Mouse (Mus musculus) ovary, postnatal 10 days (tissue): ENCODE data around the gene AC129217.1.
A peak's percentile ranks its signal among the peaks of the same experiment; 100 is the strongest.

Source experiments
- DNase-seq: peaks from one replicate; pipeline ENCODE4 v3.0.0; 2022; ENCODE audit warnings: low spot score

AC129217.1 gene

GRCm38 (mm10) chr19:8829660-8830059 lies at the start of gene AC129217.1:
TSS of gene AC129217.1 (plus strand) at chr19:8829773.
- DNase-seq = no peak

DNA sequence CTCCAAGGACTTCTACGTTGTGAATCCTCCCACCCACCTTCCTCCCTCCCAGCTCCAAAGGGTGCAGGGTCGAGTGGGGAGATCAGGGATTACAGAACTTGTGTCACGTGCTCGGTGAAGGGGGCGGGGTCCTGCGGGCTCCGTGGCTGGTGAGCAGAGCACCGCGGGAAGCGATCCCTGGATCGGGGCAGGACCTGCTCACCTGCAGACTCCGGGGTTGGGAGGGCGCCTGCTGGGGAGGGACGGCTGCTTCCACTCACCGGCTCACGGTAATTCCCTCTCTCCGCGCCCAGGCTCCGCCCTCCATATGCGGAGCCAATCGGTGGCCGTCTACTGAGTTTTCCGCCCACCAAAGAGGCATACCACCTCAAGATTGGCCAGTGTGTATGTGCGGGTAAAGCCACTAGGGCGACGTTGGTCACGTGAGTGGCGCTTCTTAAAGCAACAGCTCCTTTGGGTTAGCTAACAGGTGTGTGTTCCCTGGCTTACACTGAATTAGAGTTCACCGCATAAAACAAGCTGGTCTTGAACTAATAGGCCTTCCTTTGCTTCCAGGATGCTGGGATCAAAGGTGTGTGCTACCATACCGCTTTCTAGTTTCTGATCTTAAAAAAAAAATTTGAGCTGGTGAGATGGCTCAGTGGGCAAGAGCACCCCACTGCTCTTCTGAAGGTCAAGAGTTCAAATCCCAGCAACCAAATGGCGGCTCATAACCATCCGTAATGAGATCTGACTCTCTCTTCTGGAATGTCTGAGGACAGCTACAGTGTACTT lies 43.4 kb upstream of the AC129217.1 start, which contains the start of gene Taf6l:
Taf6l (minus strand) TSS at position 410 of the 774 bp plus-strand sequence.
- peak; percentile 57 for DNase-seq

GRCm38 (mm10) chr19:8788521-8788920 lies 41.1 kb upstream of the AC129217.1 start:
- DNase-seq = no peak

GRCm38 (mm10) chr19:8789171-8789570 lies 40.4 kb upstream of the AC129217.1 start:
- DNase-seq = no peak

DNA sequence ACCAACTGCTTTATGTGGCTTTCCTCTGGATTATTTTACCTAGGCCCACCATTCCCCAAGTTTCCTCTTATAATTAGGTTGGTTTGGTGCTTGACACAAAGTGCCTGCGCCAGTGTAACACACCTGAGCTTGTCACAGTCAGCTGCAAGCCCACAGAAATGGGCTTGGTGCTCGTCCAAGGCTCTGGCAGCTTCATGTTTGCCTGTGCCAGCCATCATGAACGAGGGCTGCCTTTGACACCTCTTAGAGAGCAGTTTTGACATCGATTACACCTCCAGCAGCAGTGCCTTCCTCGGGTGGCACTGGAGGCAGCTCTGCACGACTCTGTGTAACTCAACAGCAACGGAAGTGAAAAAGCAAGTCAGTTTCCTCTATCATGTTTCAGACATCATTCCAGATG lies 39.4 kb upstream of the AC129217.1 start:
- DNase-seq = no peak

DNA sequence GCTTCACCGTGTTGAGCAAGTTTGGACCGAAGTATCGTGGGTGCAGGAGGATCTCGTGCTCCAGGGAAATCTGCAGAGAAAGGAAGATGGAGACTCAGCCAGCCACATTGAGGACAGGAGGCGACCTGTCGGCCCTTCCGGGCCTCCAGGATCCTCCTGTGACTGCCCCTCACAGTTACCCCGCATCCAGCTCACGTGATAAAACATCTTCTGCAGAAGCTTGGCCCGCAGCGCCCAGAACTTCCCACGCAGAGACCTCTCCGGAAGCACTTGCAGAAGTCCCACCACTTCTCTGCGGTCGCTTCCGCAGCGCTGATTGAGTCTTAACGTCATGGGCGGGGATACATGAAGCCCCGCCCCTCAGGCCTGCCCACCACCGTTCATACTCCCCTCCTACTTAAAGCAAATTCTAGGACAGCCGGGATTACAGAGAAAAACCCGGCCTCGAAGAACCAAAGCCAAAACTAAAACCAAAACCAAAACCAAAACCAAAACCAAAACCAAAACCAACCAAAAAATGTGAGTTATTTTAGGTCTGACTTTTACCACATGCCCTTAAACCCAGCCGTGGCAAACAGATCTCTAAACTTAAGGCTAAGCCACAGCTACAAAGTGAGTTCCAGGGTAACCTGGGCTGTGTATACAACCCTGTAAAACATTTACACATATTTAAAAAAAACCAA lies 31.2 kb upstream of the AC129217.1 start, which contains the start of gene Polr2g:
Polr2g (minus strand) TSS at position 314 of the 683 bp plus-strand sequence.
- peak; percentile 68 for DNase-seq

DNA sequence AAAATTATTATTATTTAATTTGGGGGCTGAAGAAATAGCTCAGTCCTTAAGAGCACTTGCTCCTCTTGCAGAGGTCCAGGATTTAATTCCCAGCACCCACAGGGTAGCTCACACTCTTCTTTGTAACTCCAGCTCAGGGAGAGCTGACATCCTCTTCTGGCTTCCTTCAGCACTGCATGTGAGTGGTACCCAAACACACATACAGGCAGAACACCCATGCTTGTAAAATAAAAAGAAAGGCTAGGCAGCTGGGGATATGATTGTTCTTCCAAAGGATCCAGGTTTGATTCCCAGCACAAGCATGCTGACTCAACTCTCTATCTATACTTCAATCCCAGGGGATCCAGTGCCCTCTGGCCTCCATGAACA lies 30.6 kb upstream of the AC129217.1 start:
- DNase-seq = no peak

DNA sequence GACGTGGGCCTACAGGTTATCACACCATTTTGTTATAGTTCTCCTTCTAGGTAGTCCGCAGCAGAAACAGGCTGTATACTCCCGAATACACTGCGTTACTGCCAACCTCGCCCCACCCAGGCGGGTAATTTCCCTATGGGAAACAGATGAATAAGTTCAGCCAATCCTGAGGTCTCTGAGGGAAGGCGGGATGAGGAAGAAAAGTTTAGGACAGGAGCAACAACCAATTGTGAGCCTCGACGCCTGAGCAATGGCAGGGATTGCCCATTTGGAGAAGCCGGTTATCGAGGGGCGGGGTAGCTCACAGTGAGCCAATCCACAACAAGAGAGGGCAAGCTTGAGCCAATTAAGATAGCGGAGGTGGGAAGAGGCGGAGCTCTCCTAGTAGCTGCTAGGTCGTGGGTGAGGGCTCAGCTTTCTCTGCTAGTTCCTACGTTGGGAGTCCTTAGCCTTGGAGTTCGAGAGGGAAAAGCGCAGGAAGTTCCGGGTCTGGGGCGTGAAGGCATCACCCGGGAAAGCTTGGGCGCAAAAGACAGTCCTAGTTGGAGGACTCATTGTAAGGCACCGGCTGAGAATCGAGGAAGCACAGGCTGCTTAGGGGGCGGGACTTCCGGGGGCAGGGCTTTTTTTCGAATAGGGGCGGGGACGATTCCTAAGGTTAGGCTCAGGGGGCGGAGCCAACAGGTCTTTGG lies 27.3 kb upstream of the AC129217.1 start, which contains the start of gene Zbtb3:
Zbtb3 (plus strand) TSS at position 426 of the 692 bp plus-strand sequence.
- DNase-seq = peak; percentile 65

- DNase-seq = no peak
These were observed 26.3 kb upstream of the AC129217.1 start for GRCm38 (mm10) chr19:8803204-8803780.

DNA sequence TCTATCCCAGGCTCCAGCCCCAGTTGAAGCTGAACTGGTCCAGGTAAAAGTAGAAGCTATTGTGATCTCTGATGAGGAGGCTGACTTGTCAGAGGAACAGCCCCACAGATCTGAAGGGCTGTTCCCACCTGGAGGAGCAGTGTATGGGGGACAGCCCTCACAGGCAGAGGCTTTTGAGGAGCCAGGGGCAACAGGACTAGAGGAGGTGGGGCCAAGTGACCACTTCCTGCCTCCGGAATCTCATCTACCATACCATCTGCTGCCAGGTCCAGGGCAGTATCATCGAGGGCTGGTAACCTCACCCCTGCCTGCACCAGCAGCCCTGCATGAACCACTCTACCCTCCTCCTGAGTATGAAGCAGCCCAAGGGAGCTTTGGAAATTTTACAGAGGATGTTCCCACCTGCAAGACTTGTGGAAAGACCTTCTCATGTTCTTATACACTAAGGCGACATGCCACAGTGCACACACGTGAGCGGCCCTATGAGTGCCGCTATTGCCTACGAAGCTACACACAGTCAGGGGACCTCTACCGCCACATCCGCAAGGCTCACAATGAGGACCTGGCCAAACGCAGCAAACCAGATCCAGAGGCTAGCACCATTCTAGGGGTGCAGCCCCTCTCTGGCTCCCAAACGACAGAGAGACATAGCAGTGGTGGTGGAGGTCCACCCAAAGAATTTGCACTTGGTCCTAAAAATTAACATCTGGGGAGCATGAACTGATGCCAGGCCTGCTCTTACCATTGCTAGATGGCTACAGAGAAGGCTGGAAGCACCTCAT lies 25.5 kb upstream of the AC129217.1 start:
- no peak for DNase-seq

- no peak for DNase-seq
These were observed 22.8 kb upstream of the AC129217.1 start for GRCm38 (mm10) chr19:8806810-8807209.

DNA sequence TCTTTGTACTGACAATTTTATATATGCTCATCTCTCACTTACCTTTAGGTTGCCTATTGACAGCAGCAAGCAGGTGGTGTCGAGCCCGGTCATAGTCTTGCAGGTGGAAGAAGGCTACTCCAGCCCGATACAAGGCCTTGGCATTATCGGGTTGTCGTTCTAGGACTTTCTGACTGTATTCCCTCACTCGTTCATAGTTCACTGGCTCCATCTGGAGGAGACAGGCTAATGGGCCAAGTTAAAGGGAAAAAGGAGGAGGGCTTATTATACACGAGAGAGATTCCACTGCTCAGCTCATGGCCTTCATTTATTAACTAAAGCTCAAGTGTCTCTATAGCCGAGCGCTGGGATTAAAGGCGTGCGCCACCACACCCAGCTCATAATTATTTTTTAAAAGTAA lies 13.8 kb upstream of the AC129217.1 start:
- no peak for DNase-seq

DNA sequence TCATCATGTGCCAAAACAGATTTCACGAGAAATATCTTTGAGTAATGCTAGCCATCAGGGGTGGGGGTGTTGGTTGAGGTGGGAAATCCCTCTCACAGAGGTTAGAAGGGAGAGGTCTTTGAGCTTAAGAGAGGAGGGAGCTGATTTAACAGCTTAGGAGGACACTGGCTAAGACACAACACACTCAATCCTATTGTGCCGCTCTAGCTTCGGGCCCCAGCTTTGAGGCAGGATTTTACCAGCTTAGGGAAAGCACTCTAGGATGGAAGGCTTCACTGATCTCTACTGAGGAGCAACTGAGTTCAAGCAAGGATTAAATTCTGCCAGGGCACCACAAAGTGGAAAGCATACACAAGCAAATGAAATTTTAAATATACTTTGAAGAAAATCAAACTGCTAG lies 12.6 kb upstream of the AC129217.1 start:
- DNase-seq = no peak

DNA sequence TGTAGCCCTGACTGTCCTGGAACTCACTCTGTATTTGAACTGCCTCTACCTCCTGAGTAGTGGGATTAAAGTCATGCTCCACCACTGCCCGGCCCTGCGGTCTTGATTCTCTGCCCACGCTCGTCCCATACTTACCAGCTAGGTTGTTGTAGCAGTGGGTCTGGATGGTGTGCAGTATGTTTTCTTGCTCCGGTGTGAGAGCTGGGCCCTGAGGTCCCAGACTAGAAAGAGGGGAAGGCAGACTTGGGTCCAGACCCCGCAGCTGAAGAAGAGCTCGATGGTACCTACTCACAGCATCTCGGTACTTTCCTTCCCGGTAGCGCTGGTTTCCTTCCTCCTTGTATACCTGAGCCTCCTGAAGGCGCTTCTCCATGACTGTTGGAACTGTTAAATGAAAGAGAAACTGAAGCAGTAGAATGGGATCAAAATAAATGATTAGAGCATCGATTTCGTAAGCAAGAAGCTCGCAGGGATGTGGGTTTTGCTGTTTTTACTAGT lies 11.2 kb upstream of the AC129217.1 start:
- DNase-seq = no peak

GRCm38 (mm10) chr19:8818801-8819595 lies 10.6 kb upstream of the AC129217.1 start, which contains the start of gene Ttc9c:
TSS of gene Ttc9c (minus strand) at chr19:8819333.
- DNase-seq = peak; percentile 81

- DNase-seq = peak; percentile 97
These were observed 9.8 kb upstream of the AC129217.1 start, which contains the start of gene Hnrnpul2 for GRCm38 (mm10) chr19:8819596-8820423. TSS of gene Hnrnpul2 (plus strand) at chr19:8820010.

DNA sequence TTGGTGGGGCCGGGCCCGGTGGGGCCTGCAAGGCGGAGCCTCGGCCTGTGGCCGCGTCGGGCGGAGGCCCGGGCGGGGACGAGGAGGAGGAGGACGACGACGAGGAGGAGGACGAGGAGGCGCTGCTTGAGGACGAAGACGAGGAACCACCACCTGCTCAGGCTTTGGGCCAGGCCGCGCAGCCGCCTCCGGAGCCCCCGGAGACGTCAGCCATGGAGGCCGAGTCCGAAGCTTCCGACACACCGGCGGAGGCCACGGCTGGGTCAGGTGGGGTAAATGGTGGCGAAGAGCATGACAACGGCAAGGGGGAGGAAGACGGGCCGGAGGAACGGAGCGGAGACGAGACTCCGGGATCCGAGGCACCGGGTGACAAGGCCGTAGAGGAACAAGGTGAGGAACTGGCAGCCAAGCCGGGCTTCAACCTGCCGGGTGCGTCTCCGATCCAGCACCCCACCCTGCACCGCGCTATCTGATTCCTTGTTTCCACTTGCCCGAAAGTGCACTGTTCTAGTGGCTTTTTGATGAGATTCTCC lies 9.1 kb upstream of the AC129217.1 start:
- no peak for DNase-seq

DNA sequence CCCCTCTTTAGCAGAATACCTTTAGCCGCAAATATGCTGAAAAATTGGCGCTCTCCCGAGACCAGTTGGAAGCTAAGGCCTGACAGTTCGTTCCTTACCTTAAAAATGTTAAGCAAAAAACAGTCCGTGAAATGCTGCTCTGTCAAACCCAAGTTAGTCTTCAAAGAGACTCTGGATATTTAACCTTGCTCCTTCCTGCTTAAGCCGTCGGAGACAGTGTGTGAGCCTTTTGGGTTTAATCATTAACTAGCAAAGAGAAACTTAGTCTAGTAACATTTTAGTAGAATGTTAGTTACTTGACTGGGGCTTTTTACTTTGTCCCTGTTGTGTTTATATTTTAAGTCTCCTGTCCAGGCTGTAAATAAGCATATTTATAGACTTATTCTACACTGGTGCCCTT lies 8.4 kb upstream of the AC129217.1 start:
- no peak for DNase-seq

GRCm38 (mm10) chr19:8822696-8823095 lies 6.9 kb upstream of the AC129217.1 start:
- DNase-seq = no peak
